Mouse (Mus musculus) liver, embryonic 11.5 days (tissue): ENCODE results near the gene Dph2. TPM values are rescaled to one million over a fixed set of nuclear protein-coding genes. Genes with fewer than 3 reads are reported as not detected.
A peak's percentile ranks its signal among the peaks of the same experiment; 100 is the strongest.

ENCODE experiments used
- ATAC-seq: fragments of 200-750 bp; cut with Nextera tagmentation; replicated peaks from 2 replicates; pipeline ENCODE4 v1.8.0; 2017; ENCODE audit warnings: moderate number of reproducible peaks, mild to moderate bottlenecking, moderate TSS enrichment, moderate library complexity; ENCODE audit not compliant: low FRiP score
- DNase-seq: peaks from one replicate; pipeline ENCODE4 v3.0.0-alpha.2; 2017; ENCODE audit warnings: low spot score
- H3K27ac ChIP-seq: fragments of 300-500 bp; sonication (generic); 2 replicates; pipeline ENCODE4 v1.5.1; 2014; ENCODE audit warnings: mild to moderate bottlenecking, low read depth, low read length, control low read depth
- H3K27me3 ChIP-seq: fragments of 300-500 bp; sonication (generic); replicated peaks from 2 replicates; pipeline ENCODE4 v1.6.1; 2014; ENCODE audit warnings: low read length, mixed read lengths; ENCODE audit not compliant: control insufficient read depth, insufficient read depth
- H3K36me3 ChIP-seq: fragments of 300-500 bp; sonication (generic); 2 replicates; pipeline ENCODE4 v1.6.1; 2014; ENCODE audit warnings: mild to moderate bottlenecking, low read length, moderate library complexity, mixed read lengths; ENCODE audit not compliant: control insufficient read depth, insufficient read depth
- H3K4me1 ChIP-seq: fragments of 300-500 bp; sonication (generic); replicated peaks from 2 replicates; pipeline ENCODE4 v1.6.1; 2014; ENCODE audit warnings: low read length, mixed read lengths; ENCODE audit not compliant: control insufficient read depth, insufficient read depth
- H3K4me2 ChIP-seq: fragments of 300-500 bp; sonication (generic); 2 replicates; pipeline ENCODE4 v1.6.1; 2014; ENCODE audit warnings: mild to moderate bottlenecking, control low read depth, moderate library complexity
- H3K4me3 ChIP-seq: fragments of 300-500 bp; sonication (generic); 2 replicates; pipeline ENCODE4 v1.5.1; 2014; ENCODE audit warnings: low read depth, low read length, control low read depth
- H3K9ac ChIP-seq: fragments of 300-500 bp; sonication (generic); 2 replicates; pipeline ENCODE4 v1.6.1; 2014; ENCODE audit warnings: low read depth, low read length, control low read depth
- H3K9me3 ChIP-seq: fragments of 300-500 bp; sonication (generic); 2 replicates; pipeline ENCODE4 v1.6.1; 2016; ENCODE audit warnings: low read length, inconsistent platforms, mixed read lengths; ENCODE audit not compliant: control insufficient read depth
- WGBS: fragments of 180-500 bp; shearing (Covaris S2); extraction: QIAGEN DNeasy Blood & Tissue Kit; methylation state at CpG from one replicate; pipeline ENCODE4 v1.1.7; 2014; 5-methylcytosine and 5-hydroxymethylcytosine counted together
- polyA plus RNA-seq: library from polyadenylated mRNA; unstranded; fragments of >200 nt; fragmentation: Nextera tagmentation; extraction: Ambion mirVana; gene quantifications from 2 replicates; pipeline ENCODE4 v1.2.1, GENCODE M21; 2014

Gene Dph2
- polyA plus RNA-seq: 21.9 and 23.1 TPM in 2 replicates

DNA sequence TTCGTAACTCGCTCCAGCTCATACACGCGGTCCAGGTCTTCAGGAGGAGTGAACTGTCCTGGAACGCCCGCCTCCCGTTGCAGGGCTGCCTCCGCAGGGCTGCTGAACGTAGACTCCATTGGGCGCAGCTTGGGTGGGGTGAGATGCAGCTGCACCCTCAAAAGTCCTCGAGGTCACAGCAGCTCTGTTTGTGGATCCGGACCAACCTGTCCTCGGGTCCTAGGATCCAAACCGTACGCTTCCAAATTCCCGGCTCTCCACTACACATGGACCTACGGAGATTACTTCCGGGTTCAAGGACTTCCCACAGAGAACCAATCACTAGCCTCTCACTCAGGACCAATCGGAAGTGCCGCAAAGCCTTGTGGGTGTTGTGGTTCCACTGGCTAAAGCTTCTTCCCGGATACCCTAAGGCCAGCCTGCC, at the start of gene Dph2:
Dph2 (minus strand) TSS at position 295 of the 424 bp plus-strand sequence.
- peak; percentile 76 for DNase-seq
- H3K9me3 ChIP-seq: no peaks in the 10 kb centered on the region
- H3K4me3 ChIP-seq: peak within 1 kb of the TSS; percentile 72
- peaks cover 11% of the 10 kb centered on the region for H3K36me3 ChIP-seq
- H3K4me2 ChIP-seq: peak within 1 kb of the TSS; percentile 80
- H3K27me3 ChIP-seq: no peaks in the 10 kb centered on the region
- H3K4me1 ChIP-seq: peaks cover 13% of the 10 kb centered on the region
- no peak within 1 kb of the TSS for H3K27ac ChIP-seq
- WGBS: under 1% methylated on average over 21 of the region's 21 CpGs
- peak; percentile 81 for ATAC-seq
- peak within 1 kb of the TSS; percentile 65 for H3K9ac ChIP-seq

DNA sequence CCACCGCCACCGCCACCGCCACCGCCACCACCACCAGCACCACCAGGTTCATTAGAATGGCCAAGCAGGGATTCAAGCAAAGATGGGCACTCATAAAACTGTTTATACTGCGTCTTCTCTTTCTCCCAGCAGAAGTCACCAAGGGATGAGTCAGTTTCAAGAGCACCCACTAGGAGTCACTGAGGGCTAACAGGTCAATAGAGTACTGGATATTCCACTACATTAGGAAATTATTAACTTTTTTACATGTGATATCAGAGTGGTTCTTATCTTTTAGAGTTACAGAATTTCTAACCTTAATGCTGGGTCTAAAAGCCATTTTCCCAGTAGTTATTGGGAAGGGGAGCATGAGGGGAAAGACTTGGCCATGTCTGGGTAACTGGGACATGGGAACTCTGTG, 45.1 kb upstream of the Dph2 start:
- no peak for ATAC-seq
- H3K4me2 ChIP-seq: no peak overlapping the region
- no peaks in the 10 kb centered on the region for H3K9me3 ChIP-seq
- no peak overlapping the region for H3K4me3 ChIP-seq
- H3K4me1 ChIP-seq: no peaks in the 10 kb centered on the region
- H3K9ac ChIP-seq: no peak overlapping the region
- H3K36me3 ChIP-seq: no peaks in the 10 kb centered on the region
- H3K27ac ChIP-seq: no peak overlapping the region
- no peaks in the 10 kb centered on the region for H3K27me3 ChIP-seq
- 94% methylated on average over 5 of the region's 5 CpGs for WGBS
- DNase-seq: no peak

DNA sequence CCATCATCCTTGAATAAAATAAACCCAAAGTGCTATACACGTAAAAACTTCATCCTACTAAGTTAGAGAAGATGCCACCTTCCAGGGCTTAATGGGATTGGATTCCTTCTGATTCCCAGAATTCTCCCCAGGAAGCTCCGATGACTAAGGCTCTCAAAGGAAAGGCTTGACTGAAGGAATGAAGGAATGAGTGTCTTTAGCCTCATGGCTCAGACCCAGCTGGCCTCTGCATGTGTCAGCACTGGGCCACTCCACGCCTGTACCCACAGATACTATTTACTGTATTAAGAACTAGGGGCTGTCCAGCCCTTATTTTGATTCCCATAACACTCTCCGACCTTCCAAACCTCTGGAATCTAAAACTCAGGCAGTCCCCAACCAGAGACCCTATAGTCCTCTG, 42.2 kb upstream of the Dph2 start:
- H3K36me3 ChIP-seq: no peaks in the 10 kb centered on the region
- H3K9ac ChIP-seq: no peak overlapping the region
- WGBS: 86% methylated on average over 4 of the region's 4 CpGs
- H3K4me1 ChIP-seq: peaks cover 7% of the 10 kb centered on the region
- peaks cover 16% of the 10 kb centered on the region for H3K27me3 ChIP-seq
- H3K4me3 ChIP-seq: no peak overlapping the region
- H3K9me3 ChIP-seq: peaks cover 3% of the 10 kb centered on the region; the same call in 1 of the 2 replicates
- no peak for ATAC-seq
- no peak for DNase-seq
- H3K27ac ChIP-seq: no peak overlapping the region
- H3K4me2 ChIP-seq: no peak overlapping the region

DNA sequence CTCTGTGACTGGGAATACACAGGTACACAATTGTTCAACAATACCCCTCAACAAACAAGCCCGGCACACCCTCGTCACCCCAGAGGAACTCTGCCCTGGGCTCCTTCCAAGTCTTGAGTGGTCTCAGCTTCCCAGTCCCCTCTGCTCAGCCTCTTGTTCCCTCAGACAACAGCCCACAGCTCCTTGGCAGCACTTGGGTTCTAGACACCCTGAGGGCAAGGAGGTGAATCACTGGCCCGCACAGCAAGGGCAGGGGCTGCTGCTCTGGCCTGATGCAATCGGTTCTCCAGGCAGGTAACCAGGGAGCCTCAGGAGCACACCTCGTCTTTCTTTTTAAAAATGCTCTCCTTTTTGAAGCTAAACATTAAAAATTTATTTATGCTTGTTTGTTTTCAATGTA, 41.4 kb upstream of the Dph2 start:
- Histone ChIP-seq H3K4me3 (no peak overlapping the region), H3K9me3 (peaks cover 3% of the 10 kb centered on the region; the same call in 1 of the 2 replicates), H3K27me3 (peaks cover 21% of the 10 kb centered on the region), H3K9ac (no peak overlapping the region), H3K4me1 (peaks cover 16% of the 10 kb centered on the region), H3K36me3 (no peaks in the 10 kb centered on the region), H3K27ac (no peak overlapping the region), H3K4me2 (no peak overlapping the region)
- no peak for ATAC-seq
- no peak for DNase-seq
- 89% methylated on average over 5 of the region's 5 CpGs for WGBS

DNA sequence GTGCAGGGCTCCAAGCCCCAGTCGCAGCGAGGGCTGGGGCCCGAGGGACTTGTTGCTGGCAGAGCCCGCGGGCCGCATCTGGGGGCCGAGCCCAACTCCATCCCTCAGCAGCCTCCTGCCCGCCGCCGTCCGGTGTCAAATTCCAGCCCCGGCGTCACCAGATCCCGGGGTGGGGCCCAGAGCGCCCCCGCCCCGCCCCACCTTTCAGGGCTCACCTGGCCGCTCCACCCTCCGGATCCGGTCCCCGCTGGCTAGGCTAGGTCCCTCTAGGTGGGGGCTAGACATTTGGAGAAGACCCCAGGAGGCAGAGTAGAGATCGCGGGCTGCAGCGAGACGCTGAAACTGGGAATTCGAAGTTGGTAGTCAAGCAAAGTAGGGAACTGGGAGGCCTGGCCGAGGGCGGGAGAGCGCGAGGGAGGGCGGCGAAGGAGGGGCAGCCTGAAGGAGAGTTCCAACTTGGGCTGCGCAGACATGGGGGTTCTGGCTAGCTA, 37.6 kb upstream of the Dph2 start, which contains the start of gene Artn:
Artn (minus strand) TSS at position 373 of the 491 bp plus-strand sequence.
- Histone ChIP-seq H3K4me1 (peaks cover 30% of the 10 kb centered on the region), H3K9me3 (peaks cover 3% of the 10 kb centered on the region; the same call in 1 of the 2 replicates), H3K4me2 (peak within 1 kb of the TSS; percentile 95), H3K27me3 (peaks cover 56% of the 10 kb centered on the region), H3K36me3 (no peaks in the 10 kb centered on the region), H3K9ac (peak within 1 kb of the TSS; percentile 35), H3K27ac (peak within 1 kb of the TSS; percentile 57), H3K4me3 (peak within 1 kb of the TSS; percentile 40)
- WGBS: 3% methylated on average over 33 of the region's 33 CpGs
- ATAC-seq (peak; percentile 8; the same call in 1 of the 2 replicates), DNase-seq (peak; percentile 65)

DNA sequence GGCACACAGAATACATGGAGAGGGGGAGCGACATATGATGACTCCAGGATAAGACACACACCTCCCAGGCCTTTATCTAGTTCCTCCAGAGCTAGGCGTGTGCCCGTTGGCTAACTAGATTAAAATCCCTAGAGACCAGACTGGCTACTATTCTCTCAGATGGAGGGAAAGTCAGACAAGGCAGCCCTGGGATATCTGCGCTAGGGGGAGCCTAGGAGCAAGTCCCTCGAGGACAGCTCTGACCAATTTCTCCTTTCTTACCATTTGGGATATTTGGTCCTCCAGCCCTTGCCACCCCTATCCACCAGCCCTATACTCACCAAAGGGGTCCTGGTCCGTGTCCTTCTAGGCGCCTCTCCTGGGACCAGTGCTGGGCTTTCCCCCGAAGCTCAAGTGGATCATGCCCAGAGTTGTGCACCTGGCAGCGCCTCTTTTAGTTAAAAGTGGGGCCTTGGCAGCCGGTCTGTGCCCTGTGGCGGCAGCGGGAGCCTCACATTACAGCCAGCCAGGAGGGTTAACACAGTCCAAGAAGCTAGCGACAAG, 36.9 kb upstream of the Dph2 start:
- peak overlapping the region; percentile 40 for H3K4me3 ChIP-seq
- peaks cover 3% of the 10 kb centered on the region; the same call in 1 of the 2 replicates for H3K9me3 ChIP-seq
- H3K4me1 ChIP-seq: peaks cover 30% of the 10 kb centered on the region
- H3K27me3 ChIP-seq: peaks cover 56% of the 10 kb centered on the region
- H3K27ac ChIP-seq: peak overlapping the region; percentile 57
- H3K36me3 ChIP-seq: no peaks in the 10 kb centered on the region
- peak overlapping the region; percentile 35 for H3K9ac ChIP-seq
- WGBS: 1% methylated on average over 13 of the region's 13 CpGs
- H3K4me2 ChIP-seq: peak overlapping the region; percentile 95
- DNase-seq (peak; percentile 66), ATAC-seq (peak; percentile 88)

DNA sequence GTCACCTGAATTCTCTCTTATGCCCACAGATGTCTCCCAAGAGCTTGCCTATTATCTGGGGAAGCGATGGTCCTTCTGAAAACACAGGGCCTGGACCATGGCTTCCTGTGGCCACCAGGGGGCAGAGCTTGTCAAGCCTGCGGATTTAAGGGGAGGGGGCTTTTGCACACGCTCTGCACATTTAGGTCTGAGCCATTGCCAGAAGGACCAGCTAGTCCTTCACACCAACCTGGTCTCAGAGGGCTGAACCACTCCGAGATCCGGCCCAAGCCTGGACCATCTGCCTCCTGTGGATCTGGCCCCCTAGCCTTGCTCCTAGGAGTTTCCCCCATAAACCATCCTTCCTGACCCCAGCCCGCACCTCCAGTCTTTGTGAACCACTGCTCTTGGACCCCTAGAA, 36.4 kb upstream of the Dph2 start:
- peaks cover 56% of the 10 kb centered on the region for H3K27me3 ChIP-seq
- peaks cover 3% of the 10 kb centered on the region; the same call in 1 of the 2 replicates for H3K9me3 ChIP-seq
- no peaks in the 10 kb centered on the region for H3K36me3 ChIP-seq
- peak overlapping the region; percentile 57; the same call in 1 of the 2 replicates for H3K27ac ChIP-seq
- H3K4me1 ChIP-seq: peaks cover 30% of the 10 kb centered on the region
- no peak overlapping the region for H3K4me3 ChIP-seq
- 11% methylated on average over 6 of the region's 6 CpGs for WGBS
- DNase-seq: peak; percentile 53
- H3K4me2 ChIP-seq: peak overlapping the region; percentile 95
- H3K9ac ChIP-seq: no peak overlapping the region
- ATAC-seq: peak; percentile 61

DNA sequence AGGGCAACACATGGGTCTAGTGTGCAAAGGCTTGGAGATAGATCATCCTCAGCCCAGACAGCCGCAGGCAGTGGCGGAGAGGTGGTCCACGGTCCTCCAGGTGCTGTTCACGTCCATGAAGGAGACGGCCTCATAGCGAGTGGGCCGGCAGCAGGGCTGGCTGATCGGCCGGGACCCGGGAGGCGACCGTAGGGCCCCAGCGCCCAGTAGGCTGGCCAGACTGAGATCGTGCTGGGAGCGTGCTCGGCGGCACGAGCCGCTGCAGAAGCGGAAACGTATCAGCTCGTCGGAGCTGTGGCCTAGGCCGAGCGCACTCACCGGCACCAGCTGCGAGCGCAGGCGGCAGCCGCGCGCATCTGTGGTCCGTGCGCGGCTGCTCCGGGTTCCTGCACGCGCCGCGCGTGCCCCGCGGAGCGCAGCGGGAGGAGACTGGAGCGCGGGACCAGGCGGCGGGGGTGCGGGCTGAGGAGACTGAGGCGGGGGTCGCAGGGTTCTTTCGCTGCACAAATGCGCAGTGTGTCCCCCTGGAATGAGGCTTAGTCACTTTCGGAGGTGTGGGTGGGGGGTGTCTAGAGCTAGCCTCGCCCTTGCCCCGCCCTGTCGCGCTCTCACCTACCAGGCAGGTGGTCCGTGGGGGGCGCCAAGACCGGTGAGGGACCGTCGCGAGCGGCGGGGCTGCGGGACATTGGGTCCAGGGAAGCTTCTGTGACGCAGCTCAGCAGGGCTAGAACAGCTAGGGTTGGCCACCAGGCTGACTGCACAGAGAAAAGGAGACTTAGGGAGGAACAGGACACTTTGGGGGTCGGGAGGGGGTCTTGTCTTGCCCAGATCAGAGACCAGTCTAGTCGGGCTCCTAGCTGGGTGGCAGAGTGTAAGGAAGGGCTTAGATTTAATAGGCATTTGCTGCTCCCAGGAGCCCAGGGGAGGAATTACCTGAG, 35.0 kb upstream of the Dph2 start:
- DNase-seq: peak; percentile 59
- H3K9ac ChIP-seq: peak overlapping the region; percentile 59
- H3K9me3 ChIP-seq: peaks cover 3% of the 10 kb centered on the region; the same call in 1 of the 2 replicates
- no peaks in the 10 kb centered on the region for H3K36me3 ChIP-seq
- peak overlapping the region; percentile 58 for H3K4me3 ChIP-seq
- peak overlapping the region; percentile 95 for H3K4me2 ChIP-seq
- ATAC-seq: 0 out of 2 replicates have a peak, but pooled peaks have one; percentile 13
- H3K27ac ChIP-seq: no peak overlapping the region
- peaks cover 30% of the 10 kb centered on the region for H3K4me1 ChIP-seq
- WGBS: 3% methylated on average over 71 of the region's 71 CpGs
- peaks cover 56% of the 10 kb centered on the region for H3K27me3 ChIP-seq
